Mouse (Mus musculus): ENCODE results near the gene Agmat. TPM values are rescaled to one million over a fixed set of nuclear protein-coding genes. Genes with fewer than 3 reads are reported as not detected.

The Agmat gene
- polyA plus RNA-seq, 1 experiment = not detected

- peaks cover 10% of the 10 kb centered on the region for H3K4me1 ChIP-seq (ENCODE audit: control insufficient read depth, insufficient read depth, insufficient read length, low read length)
- peak overlapping the region; percentile 26; the same call in 1 of the 2 replicates for H3K4me3 ChIP-seq (ENCODE audit: insufficient read depth, low read depth, low read length)
- H3K27ac ChIP-seq (replicated peaks; ENCODE audit: low read depth, low read length) = peak overlapping the region; percentile 62; the same call in 1 of the 2 replicates
These were observed 21.9 kb upstream of the Agmat start for GRCm38 (mm10) chr4:141724594-141724993.

- no peak overlapping the region for H3K27ac ChIP-seq (replicated peaks; ENCODE audit: low read depth, low read length)
- peaks cover 8% of the 10 kb centered on the region for H3K4me1 ChIP-seq (ENCODE audit: control insufficient read depth, insufficient read depth, insufficient read length, low read length)
- no peak overlapping the region for H3K4me3 ChIP-seq (ENCODE audit: insufficient read depth, low read depth, low read length)
These were observed 21.2 kb upstream of the Agmat start for GRCm38 (mm10) chr4:141725277-141725676.

- Histone ChIP-seq H3K27ac (replicated peaks; ENCODE audit: low read depth, low read length) (no peak overlapping the region), H3K4me1 (ENCODE audit: control insufficient read depth, insufficient read depth, insufficient read length, low read length) (peaks cover 8% of the 10 kb centered on the region), H3K4me3 (ENCODE audit: insufficient read depth, low read depth, low read length) (no peak overlapping the region)
These were observed 20.7 kb upstream of the Agmat start for GRCm38 (mm10) chr4:141725738-141726137.

GRCm38 (mm10) chr4:141729266-141729665 lies 17.2 kb upstream of the Agmat start:
- no peak overlapping the region for H3K27ac ChIP-seq (replicated peaks; ENCODE audit: low read depth, low read length)
- H3K4me3 ChIP-seq (ENCODE audit: insufficient read depth, low read depth, low read length) = no peak overlapping the region
- H3K4me1 ChIP-seq (ENCODE audit: control insufficient read depth, insufficient read depth, insufficient read length, low read length) = peaks cover 4% of the 10 kb centered on the region

GRCm38 (mm10) chr4:141730401-141730800 lies 16.1 kb upstream of the Agmat start:
- Histone ChIP-seq H3K4me3 (ENCODE audit: insufficient read depth, low read depth, low read length) (no peak overlapping the region), H3K4me1 (ENCODE audit: control insufficient read depth, insufficient read depth, insufficient read length, low read length) (peaks cover 4% of the 10 kb centered on the region), H3K27ac (replicated peaks; ENCODE audit: low read depth, low read length) (no peak overlapping the region)

GRCm38 (mm10) chr4:141731766-141732165 lies 14.7 kb upstream of the Agmat start:
- Histone ChIP-seq H3K4me1 (ENCODE audit: control insufficient read depth, insufficient read depth, insufficient read length, low read length) (peaks cover 4% of the 10 kb centered on the region), H3K4me3 (ENCODE audit: insufficient read depth, low read depth, low read length) (no peak overlapping the region), H3K27ac (replicated peaks; ENCODE audit: low read depth, low read length) (0 out of 2 replicates have a peak overlapping the region, but pooled peaks have one; percentile 20)

DNA sequence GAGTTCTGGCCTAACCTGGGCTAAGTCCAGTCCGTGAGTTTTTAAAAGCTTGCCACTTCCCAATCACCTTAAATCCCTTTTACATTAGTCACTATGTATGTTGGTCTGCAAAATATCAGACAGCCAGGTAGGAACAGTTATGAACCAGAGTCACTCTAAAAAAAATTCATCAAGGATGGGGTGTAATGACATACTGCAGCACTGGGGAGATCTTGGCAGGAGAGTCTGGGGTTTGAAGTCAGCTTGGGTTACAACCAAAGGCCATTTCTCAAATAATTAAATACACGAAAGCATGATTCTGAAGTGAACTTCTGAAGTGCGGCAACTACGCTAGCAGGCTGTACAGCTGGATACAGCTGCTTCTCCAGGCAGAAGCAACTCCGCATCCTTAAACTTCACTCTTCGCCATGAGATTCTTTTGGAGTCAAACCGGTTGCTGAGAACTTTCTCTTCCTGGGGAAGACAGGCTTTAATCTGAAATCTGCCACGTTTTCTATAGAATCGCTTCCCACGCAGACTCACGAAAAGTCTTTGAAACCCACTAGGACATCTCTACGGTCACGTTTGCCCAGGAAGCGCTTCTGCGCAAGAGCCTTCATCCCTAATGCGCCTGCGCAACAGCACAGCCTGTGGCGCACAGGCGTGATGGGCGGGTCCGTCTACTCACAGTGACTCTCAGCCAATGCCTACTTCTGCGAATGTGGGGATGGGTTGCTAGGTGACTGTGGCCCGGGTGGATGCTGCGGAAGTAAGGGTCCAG lies 11.8 kb upstream of the Agmat start:
- Histone ChIP-seq H3K4me1 (ENCODE audit: control insufficient read depth, insufficient read depth, insufficient read length, low read length) (peaks cover 4% of the 10 kb centered on the region; the same call in 1 of the 2 replicates), H3K4me3 (ENCODE audit: insufficient read depth, low read depth, low read length) (peak overlapping the region; percentile 61), H3K27ac (replicated peaks; ENCODE audit: low read depth, low read length) (no peak overlapping the region)

DNA sequence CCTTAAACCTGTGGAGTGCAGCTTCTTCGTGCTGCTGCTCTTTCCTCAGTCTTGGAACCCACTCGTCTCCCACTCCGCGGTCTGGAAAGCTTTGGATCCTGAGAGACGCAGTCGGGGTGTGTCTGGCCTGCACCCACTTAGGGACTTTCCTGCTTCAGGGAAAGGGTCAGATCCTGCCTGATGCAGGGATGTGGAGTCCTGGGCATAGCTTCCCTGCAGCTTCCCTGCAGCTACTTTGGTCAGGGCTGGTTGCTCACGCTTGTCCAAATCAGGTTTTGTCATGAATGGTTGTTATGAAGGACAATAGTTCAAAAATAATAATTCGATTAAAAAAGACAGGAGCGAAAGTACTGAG lies 11.3 kb upstream of the Agmat start:
- H3K4me3 ChIP-seq (ENCODE audit: insufficient read depth, low read depth, low read length) = peak overlapping the region; percentile 28
- no peak overlapping the region for H3K27ac ChIP-seq (replicated peaks; ENCODE audit: low read depth, low read length)
- peaks cover 4% of the 10 kb centered on the region; the same call in 1 of the 2 replicates for H3K4me1 ChIP-seq (ENCODE audit: control insufficient read depth, insufficient read depth, insufficient read length, low read length)

DNA sequence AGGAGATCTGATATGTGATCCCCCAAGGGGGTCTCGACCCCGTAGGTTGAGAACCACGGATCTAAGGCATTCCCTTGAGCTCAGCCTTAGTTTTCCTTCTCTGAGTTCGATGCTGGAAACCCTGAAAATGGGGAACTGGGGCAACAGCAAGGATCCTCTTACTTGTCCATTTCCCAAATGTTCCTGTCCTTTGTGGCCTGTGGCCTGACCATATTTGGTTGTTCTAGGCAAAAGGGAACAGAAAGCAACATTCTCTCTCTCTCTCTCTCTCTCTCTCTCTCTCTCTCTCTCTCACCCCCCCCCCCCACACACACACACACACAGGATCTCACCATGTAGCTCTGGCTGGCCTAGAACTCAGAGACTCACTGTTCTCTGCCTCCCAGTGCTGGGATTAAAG lies 9.6 kb upstream of the Agmat start:
- no peak overlapping the region for H3K4me3 ChIP-seq (ENCODE audit: insufficient read depth, low read depth, low read length)
- H3K27ac ChIP-seq (replicated peaks; ENCODE audit: low read depth, low read length) = peak overlapping the region; percentile 31

GRCm38 (mm10) chr4:141738015-141738414 lies 8.5 kb upstream of the Agmat start:
- no peak overlapping the region for H3K27ac ChIP-seq (replicated peaks; ENCODE audit: low read depth, low read length)
- H3K4me1 ChIP-seq (ENCODE audit: control insufficient read depth, insufficient read depth, insufficient read length, low read length) = no peaks in the 10 kb centered on the region
- H3K4me3 ChIP-seq (ENCODE audit: insufficient read depth, low read depth, low read length) = no peak overlapping the region

More for the DNA sequence above, 9.6 kb upstream of the Agmat start:
- H3K4me1 ChIP-seq (ENCODE audit: control insufficient read depth, insufficient read depth, insufficient read length, low read length) = peaks cover 1% of the 10 kb centered on the region; the same call in 1 of the 2 replicates

DNA sequence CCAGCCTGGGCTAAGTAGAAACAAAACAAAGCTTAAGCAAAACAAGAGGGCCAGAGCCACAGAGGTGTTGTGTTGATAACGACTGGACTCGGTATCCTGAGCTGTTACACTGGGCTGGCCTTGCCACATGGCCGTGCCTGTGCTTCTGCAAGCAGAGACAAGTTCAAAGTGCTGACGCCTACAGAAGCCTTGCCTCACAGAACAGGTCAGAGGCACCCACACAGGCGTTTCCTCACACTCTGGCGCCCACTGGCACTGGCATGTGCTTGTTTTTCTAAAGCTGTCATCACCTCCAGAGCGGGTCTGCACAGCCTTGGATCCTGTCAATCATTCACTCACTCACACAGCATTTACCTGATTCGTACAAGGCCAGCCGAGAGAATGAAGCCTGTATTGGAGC lies 4.6 kb upstream of the Agmat start:
- Histone ChIP-seq H3K4me1 (ENCODE audit: control insufficient read depth, insufficient read depth, insufficient read length, low read length) (no peaks in the 10 kb centered on the region), H3K27ac (replicated peaks; ENCODE audit: low read depth, low read length) (no peak overlapping the region), H3K4me3 (ENCODE audit: insufficient read depth, low read depth, low read length) (no peak overlapping the region)

DNA sequence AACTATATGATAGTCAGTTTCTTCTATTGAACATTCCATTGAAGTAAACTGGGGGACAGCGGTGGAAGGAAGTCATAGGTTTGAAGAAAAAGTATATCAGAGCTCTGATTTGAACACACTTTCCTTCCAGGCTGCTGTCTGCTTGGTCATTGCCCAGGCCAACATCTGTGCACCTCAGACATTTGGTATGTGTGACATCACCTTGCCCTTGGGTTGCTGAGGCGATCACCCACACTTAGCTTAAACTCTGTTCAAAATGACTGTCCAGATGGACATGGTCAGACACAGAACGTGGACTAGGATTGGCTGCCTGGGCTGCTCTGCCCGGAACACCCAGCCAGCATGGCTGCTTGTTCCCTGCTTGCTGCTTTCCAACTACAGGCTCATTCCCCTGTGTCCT lies 4.1 kb upstream of the Agmat start:
- H3K27ac ChIP-seq (replicated peaks; ENCODE audit: low read depth, low read length) = no peak overlapping the region
- H3K4me3 ChIP-seq (ENCODE audit: insufficient read depth, low read depth, low read length) = no peak overlapping the region
- no peaks in the 10 kb centered on the region for H3K4me1 ChIP-seq (ENCODE audit: control insufficient read depth, insufficient read depth, insufficient read length, low read length)

- Histone ChIP-seq H3K27ac (replicated peaks; ENCODE audit: low read depth, low read length) (no peak overlapping the region), H3K4me3 (ENCODE audit: insufficient read depth, low read depth, low read length) (no peak overlapping the region), H3K4me1 (ENCODE audit: control insufficient read depth, insufficient read depth, insufficient read length, low read length) (no peaks in the 10 kb centered on the region)
These were observed 3.1 kb downstream of the Agmat start for GRCm38 (mm10) chr4:141749557-141749956.

DNA sequence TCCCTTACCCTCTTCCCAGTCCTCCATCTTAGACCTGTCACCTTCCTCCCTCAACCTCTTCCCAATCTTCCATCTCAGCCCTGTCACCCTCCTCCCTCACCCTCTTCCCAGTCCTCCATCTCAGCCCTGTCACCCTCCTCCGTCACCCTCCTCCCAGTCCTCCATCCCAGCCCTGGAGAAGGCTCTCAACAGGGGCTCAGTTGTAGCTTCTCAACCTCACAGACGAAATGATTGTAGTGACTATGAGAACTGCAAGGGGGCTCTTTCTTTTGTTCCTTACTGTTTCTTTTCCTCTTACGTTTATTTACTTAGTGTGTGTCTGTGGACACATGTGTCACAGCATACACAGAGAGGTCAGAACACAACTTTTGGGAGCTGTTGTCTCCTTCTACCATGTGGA lies 4.4 kb downstream of the Agmat start:
- Histone ChIP-seq H3K4me1 (ENCODE audit: control insufficient read depth, insufficient read depth, insufficient read length, low read length) (no peaks in the 10 kb centered on the region), H3K27ac (replicated peaks; ENCODE audit: low read depth, low read length) (no peak overlapping the region), H3K4me3 (ENCODE audit: insufficient read depth, low read depth, low read length) (no peak overlapping the region)

GRCm38 (mm10) chr4:141751419-141752075 lies 5.1 kb downstream of the Agmat start:
- Histone ChIP-seq H3K4me3 (ENCODE audit: insufficient read depth, low read depth, low read length) (no peak overlapping the region), H3K27ac (replicated peaks; ENCODE audit: low read depth, low read length) (no peak overlapping the region), H3K4me1 (ENCODE audit: control insufficient read depth, insufficient read depth, insufficient read length, low read length) (no peaks in the 10 kb centered on the region)

DNA sequence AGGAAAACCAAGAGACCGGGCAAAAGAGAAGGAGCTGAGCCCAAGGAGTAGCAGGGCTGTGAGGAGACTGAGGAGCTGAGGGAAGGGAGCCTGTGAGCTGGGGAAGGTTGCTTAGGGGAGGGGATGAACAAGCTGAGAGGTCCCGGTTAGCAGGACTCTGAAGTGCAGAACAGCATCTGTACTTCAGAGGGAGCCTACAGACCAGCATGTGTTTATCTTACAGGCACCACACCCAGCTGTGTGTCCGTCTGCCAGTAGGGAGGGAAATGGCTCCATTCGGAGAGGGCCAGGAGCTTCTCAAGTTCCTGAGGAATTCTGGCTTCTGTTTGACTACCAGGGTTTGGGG lies 5.6 kb downstream of the Agmat start:
- Histone ChIP-seq H3K4me3 (ENCODE audit: insufficient read depth, low read depth, low read length) (no peak overlapping the region), H3K27ac (replicated peaks; ENCODE audit: low read depth, low read length) (no peak overlapping the region), H3K4me1 (ENCODE audit: control insufficient read depth, insufficient read depth, insufficient read length, low read length) (no peaks in the 10 kb centered on the region)
